Mouse (Mus musculus) frontal cortex, adult (tissue): ENCODE results near the gene Alox15.

Source experiments
- ATAC-seq: cut with Nextera tagmentation; 2 replicates; pipeline ENCODE4 v1.9.2; 2017; ENCODE audit warnings: mild to moderate bottlenecking, moderate library complexity, mixed read lengths; ENCODE audit not compliant: low TSS enrichment

Alox15 gene

GRCm38 (mm10) chr11:70308296-70308695 lies 43.5 kb downstream of the Alox15 start:
- no peak for ATAC-seq

- no peak for ATAC-seq
Measured at GRCm38 (mm10) chr11:70306159-70306558, 45.7 kb downstream of the Alox15 start.

GRCm38 (mm10) chr11:70302293-70302692 lies 49.5 kb downstream of the Alox15 start:
- ATAC-seq: no peak

- ATAC-seq: no peak
Measured at GRCm38 (mm10) chr11:70297836-70298454, 53.9 kb downstream of the Alox15 start.

- ATAC-seq: no peak
Measured at GRCm38 (mm10) chr11:70297405-70297804, 54.4 kb downstream of the Alox15 start.
